Mouse (Mus musculus): ENCODE measurements around the gene Gm49358. TPM values are rescaled to one million over a fixed set of nuclear protein-coding genes. Genes with fewer than 3 reads are reported as not detected.
A peak's percentile ranks its signal among the peaks of the same experiment; 100 is the strongest.

The Gm49358 gene
- total and polyA plus RNA-seq, 2 experiments from 2014 or later, result 4.2 TPM; not detected in 1

- ATAC-seq (no peak), DNase-seq (ENCODE audit: low spot score) (no peak)
- WGBS, result 81% methylated on average over 3 of the region's 3 CpGs
- H3K4me2 ChIP-seq (ENCODE audit: low read depth, low read length), result no peak overlapping the region
- H3K27ac ChIP-seq, result no peak overlapping the region
- no peaks in the 10 kb centered on the region for H3K27me3 ChIP-seq (ENCODE audit: insufficient read depth, low read length)
- no peak overlapping the region for H3K4me3 ChIP-seq (ENCODE audit: low read length)
- H3K9me3 ChIP-seq (ENCODE audit: low read length), result no peaks in the 10 kb centered on the region
- TF ChIP-seq CTCF (IDR thresholded peaks at IDR 0.05; ENCODE audit: low read depth), result no peak
- H3K4me1 ChIP-seq (ENCODE audit: insufficient read depth, low read length), result no peaks in the 10 kb centered on the region
- H3K9ac ChIP-seq (replicated peaks; ENCODE audit: low read length), result no peak overlapping the region
- no peaks in the 10 kb centered on the region for H3K36me3 ChIP-seq (ENCODE audit: insufficient read depth, low read length)
These were observed 89.7 kb downstream of the Gm49358 start for GRCm38 (mm10) chr10:86853433-86853832.

GRCm38 (mm10) chr10:86860396-86860795 lies 96.6 kb downstream of the Gm49358 start:
- WGBS, result 83% methylated on average over 4 of the region's 4 CpGs
- DNase-seq (ENCODE audit: low spot score) (no peak), ATAC-seq (no peak)

GRCm38 (mm10) chr10:86862496-86862895 lies 98.7 kb downstream of the Gm49358 start:
- Histone ChIP-seq H3K4me3 (ENCODE audit: low read length) (no peak overlapping the region), H3K27ac (no peak overlapping the region), H3K4me2 (ENCODE audit: low read depth, low read length) (no peak overlapping the region), H3K9me3 (ENCODE audit: low read length) (no peaks in the 10 kb centered on the region), H3K27me3 (ENCODE audit: insufficient read depth, low read length) (no peaks in the 10 kb centered on the region), H3K9ac (replicated peaks; ENCODE audit: low read length) (no peak overlapping the region), H3K4me1 (ENCODE audit: insufficient read depth, low read length) (no peaks in the 10 kb centered on the region), H3K36me3 (ENCODE audit: insufficient read depth, low read length) (no peaks in the 10 kb centered on the region)
- WGBS, result 89% methylated on average over 6 of the region's 6 CpGs
- ATAC-seq (no peak), DNase-seq (ENCODE audit: low spot score) (no peak)
- TF ChIP-seq CTCF (IDR thresholded peaks at IDR 0.05; ENCODE audit: low read depth), result no peak

More at GRCm38 (mm10) chr10:86860396-86860795, 96.6 kb downstream of the Gm49358 start:
- TF ChIP-seq CTCF (IDR thresholded peaks at IDR 0.05; ENCODE audit: low read depth), result no peak
- H3K36me3 ChIP-seq (ENCODE audit: insufficient read depth, low read length), result no peaks in the 10 kb centered on the region
- no peak overlapping the region for H3K27ac ChIP-seq
- no peak overlapping the region for H3K9ac ChIP-seq (replicated peaks; ENCODE audit: low read length)
- no peak overlapping the region for H3K4me3 ChIP-seq (ENCODE audit: low read length)
- H3K27me3 ChIP-seq (ENCODE audit: insufficient read depth, low read length), result no peaks in the 10 kb centered on the region
- no peak overlapping the region for H3K4me2 ChIP-seq (ENCODE audit: low read depth, low read length)
- H3K9me3 ChIP-seq (ENCODE audit: low read length), result no peaks in the 10 kb centered on the region
- H3K4me1 ChIP-seq (ENCODE audit: insufficient read depth, low read length), result no peaks in the 10 kb centered on the region

- H3K4me3 ChIP-seq (ENCODE audit: low read length), result no peak overlapping the region
- no peak overlapping the region for H3K9ac ChIP-seq (replicated peaks; ENCODE audit: low read length)
- no peaks in the 10 kb centered on the region for H3K9me3 ChIP-seq (ENCODE audit: low read length)
- peak; percentile 42 for TF ChIP-seq CTCF (IDR thresholded peaks at IDR 0.05; ENCODE audit: low read depth)
- H3K4me1 ChIP-seq (ENCODE audit: insufficient read depth, low read length), result no peaks in the 10 kb centered on the region
- H3K4me2 ChIP-seq (ENCODE audit: low read depth, low read length), result no peak overlapping the region
- H3K27ac ChIP-seq, result no peak overlapping the region
- H3K36me3 ChIP-seq (ENCODE audit: insufficient read depth, low read length), result no peaks in the 10 kb centered on the region
- no peaks in the 10 kb centered on the region for H3K27me3 ChIP-seq (ENCODE audit: insufficient read depth, low read length)
- 93% methylated on average over 6 of the region's 6 CpGs for WGBS
- ATAC-seq (no peak), DNase-seq (ENCODE audit: low spot score) (no peak)
These were observed 99.7 kb downstream of the Gm49358 start for GRCm38 (mm10) chr10:86863429-86863828.

GRCm38 (mm10) chr10:86872121-86872520 lies 108.3 kb downstream of the Gm49358 start:
- Histone ChIP-seq H3K36me3 (ENCODE audit: insufficient read depth, low read length) (no peaks in the 10 kb centered on the region), H3K4me1 (ENCODE audit: insufficient read depth, low read length) (no peaks in the 10 kb centered on the region), H3K27me3 (ENCODE audit: insufficient read depth, low read length) (no peaks in the 10 kb centered on the region), H3K4me3 (ENCODE audit: low read length) (no peak overlapping the region), H3K4me2 (ENCODE audit: low read depth, low read length) (no peak overlapping the region), H3K9ac (replicated peaks; ENCODE audit: low read length) (no peak overlapping the region), H3K9me3 (ENCODE audit: low read length) (no peaks in the 10 kb centered on the region), H3K27ac (no peak overlapping the region)
- ATAC-seq (no peak), DNase-seq (ENCODE audit: low spot score) (no peak)
- no peak for TF ChIP-seq CTCF (IDR thresholded peaks at IDR 0.05; ENCODE audit: low read depth)
- WGBS, result 76% methylated on average over 7 of the region's 7 CpGs

- Histone ChIP-seq H3K4me2 (ENCODE audit: low read depth, low read length) (no peak overlapping the region), H3K9me3 (ENCODE audit: low read length) (no peaks in the 10 kb centered on the region), H3K4me1 (ENCODE audit: insufficient read depth, low read length) (no peaks in the 10 kb centered on the region), H3K9ac (replicated peaks; ENCODE audit: low read length) (no peak overlapping the region), H3K27me3 (ENCODE audit: insufficient read depth, low read length) (no peaks in the 10 kb centered on the region), H3K27ac (no peak overlapping the region), H3K36me3 (ENCODE audit: insufficient read depth, low read length) (no peaks in the 10 kb centered on the region), H3K4me3 (ENCODE audit: low read length) (no peak overlapping the region)
- WGBS, result 70% methylated on average over 5 of the region's 5 CpGs
- no peak for DNase-seq (ENCODE audit: low spot score)
- no peak for TF ChIP-seq CTCF (IDR thresholded peaks at IDR 0.05; ENCODE audit: low read depth)
- ATAC-seq, result no peak
These were observed 108.8 kb downstream of the Gm49358 start for GRCm38 (mm10) chr10:86872591-86872990.

- DNase-seq (ENCODE audit: low spot score) (no peak), ATAC-seq (no peak)
- no peaks in the 10 kb centered on the region for H3K36me3 ChIP-seq (ENCODE audit: insufficient read depth, low read length)
- H3K9ac ChIP-seq (replicated peaks; ENCODE audit: low read length), result no peak overlapping the region
- no peak overlapping the region for H3K4me3 ChIP-seq (ENCODE audit: low read length)
- no peak overlapping the region for H3K27ac ChIP-seq
- no peak overlapping the region for H3K4me2 ChIP-seq (ENCODE audit: low read depth, low read length)
- peaks cover 5% of the 10 kb centered on the region; the same call in 1 of the 2 replicates for H3K4me1 ChIP-seq (ENCODE audit: insufficient read depth, low read length)
- no peak for TF ChIP-seq CTCF (IDR thresholded peaks at IDR 0.05; ENCODE audit: low read depth)
- 80% methylated on average over 7 of the region's 7 CpGs for WGBS
- H3K27me3 ChIP-seq (ENCODE audit: insufficient read depth, low read length), result no peaks in the 10 kb centered on the region
- H3K9me3 ChIP-seq (ENCODE audit: low read length), result no peaks in the 10 kb centered on the region
These were observed 114.9 kb downstream of the Gm49358 start for GRCm38 (mm10) chr10:86878721-86879120.

Measured in hindbrain, postnatal 0 days (tissue).